Mouse (Mus musculus) cortical plate, adult 2 months (tissue): ENCODE data around the gene Hspb8.

Experiments
- CTCF ChIP-seq: fragments of 200-500 bp; IDR thresholded peaks from 2 replicates; pipeline ENCODE4 v1.5.1; 2011; ENCODE audit warnings: mild to moderate bottlenecking, control low read depth, low read length; ENCODE audit not compliant: insufficient read depth; ENCODE audit errors: extremely low read depth
- POLR2A ChIP-seq: fragments of 200-500 bp; IDR thresholded peaks from 2 replicates; pipeline ENCODE4 v1.6.1; 2011; ENCODE audit warnings: mild to moderate bottlenecking, low read length, control low read depth; ENCODE audit not compliant: insufficient read depth; ENCODE audit errors: extremely low read depth

GRCm38 (mm10) chr5:116421791-116422481 is 728 bp downstream of the Hspb8 start:
- no peak for TF ChIP-seq POLR2A
- no peak for TF ChIP-seq CTCF
